Mouse (Mus musculus) midbrain, embryonic 14.5 days (tissue): ENCODE results near the gene Jazf1. TPM values are rescaled to one million over a fixed set of nuclear protein-coding genes. Genes with fewer than 3 reads are reported as not detected.
A peak's percentile ranks its signal among the peaks of the same experiment; 100 is the strongest.

Experiments used
- ATAC-seq: fragments of 200-750 bp; cut with Nextera tagmentation; 2 replicates; pipeline ENCODE4 v1.8.0; 2017; ENCODE audit warnings: moderate number of reproducible peaks, moderate library complexity; ENCODE audit not compliant: low FRiP score, low TSS enrichment
- DNase-seq: peaks from one replicate; pipeline ENCODE4 v3.0.0-alpha.2; 2015
- H3K27ac ChIP-seq: fragments of 300-500 bp; sonication (generic); replicated peaks from 2 replicates; pipeline ENCODE4 v1.5.1; 2014; ENCODE audit warnings: mild to moderate bottlenecking, low read depth, low read length, moderate library complexity
- H3K27me3 ChIP-seq: fragments of 300-500 bp; sonication (generic); 2 replicates; pipeline ENCODE4 v1.6.1; 2014; ENCODE audit warnings: low read length, control low read depth, mixed read lengths; ENCODE audit not compliant: control insufficient read depth, insufficient read depth
- H3K36me3 ChIP-seq: fragments of 300-500 bp; sonication (generic); 2 replicates; pipeline ENCODE4 v1.6.1; 2014; ENCODE audit warnings: low read length, control low read depth; ENCODE audit not compliant: control insufficient read depth, insufficient read depth
- H3K4me1 ChIP-seq: fragments of 300-500 bp; sonication (generic); 2 replicates; pipeline ENCODE4 v1.6.1; 2014; ENCODE audit warnings: mild to moderate bottlenecking, antibody characterized with exemption, low read length, control low read depth; ENCODE audit not compliant: control insufficient read depth, insufficient read depth
- H3K4me2 ChIP-seq: fragments of 300-500 bp; sonication (generic); 2 replicates; pipeline ENCODE4 v1.6.1; 2014; ENCODE audit warnings: mild to moderate bottlenecking, low read length, moderate library complexity
- H3K4me3 ChIP-seq: fragments of 300-500 bp; sonication (generic); replicated peaks from 2 replicates; pipeline ENCODE4 v1.5.1; 2014; ENCODE audit warnings: low read depth, low read length
- H3K9ac ChIP-seq: fragments of 300-500 bp; sonication (generic); replicated peaks from 2 replicates; pipeline ENCODE4 v1.6.1; 2014; ENCODE audit warnings: mild to moderate bottlenecking, low read length, moderate library complexity
- H3K9me3 ChIP-seq: fragments of 300-500 bp; sonication (generic); 2 replicates; pipeline ENCODE4 v1.6.1; 2016; ENCODE audit warnings: low read length, control low read depth, mixed read lengths; ENCODE audit not compliant: control insufficient read depth
- WGBS: fragments of 180-500 bp; shearing (Covaris S2); extraction: QIAGEN DNeasy Blood & Tissue Kit; methylation state at CpG from one replicate; pipeline ENCODE4 v1.1.7; 2014; 5-methylcytosine and 5-hydroxymethylcytosine counted together
- polyA plus RNA-seq: library from polyadenylated mRNA; unstranded; fragments of >200 nt; fragmentation: Nextera tagmentation; extraction: Ambion mirVana; gene quantifications from 2 replicates; pipeline ENCODE4 v1.2.1, GENCODE M21; 2014

Jazf1 gene
- polyA plus RNA-seq, 1 experiment from 2014 or later, result 39.6 TPM

- Histone ChIP-seq H3K9ac (peak overlapping the region; percentile 93), H3K4me2 (peak overlapping the region; percentile 80), H3K9me3 (no peaks in the 10 kb centered on the region), H3K36me3 (no peaks in the 10 kb centered on the region), H3K27ac (peak overlapping the region; percentile 93), H3K27me3 (peaks cover 10% of the 10 kb centered on the region), H3K4me1 (peaks cover 11% of the 10 kb centered on the region), H3K4me3 (peak overlapping the region; percentile 70)
- DNase-seq (peak; percentile 42), ATAC-seq (no peak; the same call in 1 of the 2 replicates)
- 3% methylated on average over 40 of the region's 41 CpGs for WGBS
Observed at GRCm38 (mm10) chr6:53067446-53067988, 914 bp downstream of the Jazf1 start.

DNA sequence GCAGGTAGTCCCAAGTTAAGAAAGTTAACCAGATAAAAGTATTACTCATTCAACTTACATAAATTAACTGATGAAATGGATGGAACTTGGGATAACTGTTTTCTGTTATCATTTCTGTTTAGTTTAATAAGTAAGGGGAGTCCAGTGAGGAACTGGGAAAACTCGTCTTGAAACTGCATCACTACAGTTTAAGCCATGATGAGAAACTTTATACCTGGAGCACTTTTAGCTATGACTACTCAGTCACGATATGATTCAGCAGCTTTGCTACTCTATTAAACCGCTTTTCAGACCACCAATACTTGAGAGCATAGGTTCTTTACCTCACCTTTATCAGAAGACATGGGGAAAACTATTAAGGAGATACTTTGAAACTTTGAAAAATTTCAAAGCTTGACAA lies 1.5 kb downstream of the Jazf1 start:
- H3K4me1 ChIP-seq, result peaks cover 11% of the 10 kb centered on the region
- no peak for ATAC-seq
- H3K27me3 ChIP-seq, result peaks cover 10% of the 10 kb centered on the region
- no peak for DNase-seq
- H3K4me2 ChIP-seq, result peak overlapping the region; percentile 80
- peak overlapping the region; percentile 70 for H3K4me3 ChIP-seq
- 57% methylated on average over 3 of the region's 3 CpGs for WGBS
- no peak overlapping the region for H3K27ac ChIP-seq
- no peak overlapping the region for H3K9ac ChIP-seq
- H3K36me3 ChIP-seq, result no peaks in the 10 kb centered on the region
- H3K9me3 ChIP-seq, result no peaks in the 10 kb centered on the region

DNA sequence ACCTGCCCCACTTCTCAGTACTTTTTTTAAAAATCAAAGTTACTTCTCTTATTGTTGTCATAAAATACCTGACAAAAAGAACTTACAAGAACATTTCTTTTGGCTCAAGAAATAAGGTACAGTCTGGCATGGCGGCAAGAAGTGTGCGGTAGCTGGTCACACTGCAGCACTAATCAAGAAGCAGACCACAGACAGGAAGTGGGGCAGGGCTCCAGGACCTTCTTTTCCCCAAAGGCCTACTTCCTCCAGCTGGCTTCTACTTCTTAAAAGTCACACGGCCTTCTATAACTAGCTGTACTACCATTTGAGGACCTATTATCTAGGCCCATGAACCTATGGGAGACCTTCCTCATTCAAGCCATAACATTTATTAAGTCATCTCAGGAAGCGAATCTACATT lies 4.4 kb downstream of the Jazf1 start:
- DNase-seq, result no peak
- Histone ChIP-seq H3K9ac (no peak overlapping the region), H3K36me3 (0 out of 2 replicates have a peak, but pooled peaks cover 3% of the 10 kb centered on the region), H3K4me3 (no peak overlapping the region), H3K27me3 (no peaks in the 10 kb centered on the region), H3K27ac (no peak overlapping the region), H3K9me3 (no peaks in the 10 kb centered on the region), H3K4me2 (no peak overlapping the region), H3K4me1 (peaks cover 5% of the 10 kb centered on the region)
- ATAC-seq, result no peak
- WGBS, result 94% methylated on average over 4 of the region's 4 CpGs

- no peak for ATAC-seq
- peaks cover 10% of the 10 kb centered on the region; the same call in 1 of the 2 replicates for H3K4me1 ChIP-seq
- WGBS, result 82% methylated on average over 2 of the region's 2 CpGs
Observed at GRCm38 (mm10) chr6:53054909-53055308, 13.5 kb downstream of the Jazf1 start.

GRCm38 (mm10) chr6:53045501-53045900 lies 22.9 kb downstream of the Jazf1 start:
- Histone ChIP-seq H3K36me3 (no peaks in the 10 kb centered on the region), H3K27me3 (no peaks in the 10 kb centered on the region), H3K9ac (no peak overlapping the region), H3K27ac (no peak overlapping the region), H3K4me3 (no peak overlapping the region), H3K4me2 (no peak overlapping the region), H3K9me3 (no peaks in the 10 kb centered on the region), H3K4me1 (no peaks in the 10 kb centered on the region)
- WGBS, result 89% methylated on average over 2 of the region's 2 CpGs
- ATAC-seq, result no peak
- DNase-seq, result no peak

More at GRCm38 (mm10) chr6:53054909-53055308, 13.5 kb downstream of the Jazf1 start:
- H3K27ac ChIP-seq, result no peak overlapping the region
- no peaks in the 10 kb centered on the region for H3K27me3 ChIP-seq
- H3K4me3 ChIP-seq, result no peak overlapping the region
- H3K9me3 ChIP-seq, result no peaks in the 10 kb centered on the region
- H3K9ac ChIP-seq, result no peak overlapping the region
- no peak overlapping the region for H3K4me2 ChIP-seq
- DNase-seq, result no peak
- H3K36me3 ChIP-seq, result no peaks in the 10 kb centered on the region

DNA sequence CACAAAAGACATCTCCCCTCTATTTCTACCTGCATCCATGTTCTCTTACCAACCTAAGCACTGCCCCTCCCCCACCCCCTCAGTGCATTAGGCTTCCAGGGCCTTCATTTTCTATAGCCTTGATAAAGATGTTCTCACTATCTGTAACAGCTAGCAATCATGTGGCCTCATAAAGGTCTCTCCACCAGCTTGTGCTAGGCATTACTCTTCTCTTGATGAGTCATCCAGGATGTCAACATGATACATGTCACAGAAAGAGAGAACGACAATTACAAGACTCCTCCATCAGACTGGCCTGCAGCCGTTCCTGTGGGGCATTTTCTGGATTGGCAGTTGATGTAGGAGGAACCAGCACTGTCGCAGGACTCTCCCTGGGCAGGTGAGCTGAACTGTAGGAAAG lies 30.3 kb downstream of the Jazf1 start:
- H3K4me2 ChIP-seq, result no peak overlapping the region
- no peaks in the 10 kb centered on the region for H3K36me3 ChIP-seq
- H3K4me1 ChIP-seq, result no peaks in the 10 kb centered on the region; the same call in 1 of the 2 replicates
- whole genome bisulfite sequencing, result 87% methylated on average over 3 of the region's 3 CpGs
- no peaks in the 10 kb centered on the region for H3K27me3 ChIP-seq
- no peak overlapping the region for H3K27ac ChIP-seq
- H3K9ac ChIP-seq, result no peak overlapping the region
- DNase-seq, result no peak
- H3K4me3 ChIP-seq, result no peak overlapping the region
- ATAC-seq, result no peak
- H3K9me3 ChIP-seq, result no peaks in the 10 kb centered on the region

- Histone ChIP-seq H3K27ac (no peak overlapping the region), H3K9ac (no peak overlapping the region), H3K36me3 (no peaks in the 10 kb centered on the region), H3K4me3 (no peak overlapping the region), H3K4me2 (no peak overlapping the region), H3K4me1 (no peaks in the 10 kb centered on the region; the same call in 1 of the 2 replicates), H3K27me3 (no peaks in the 10 kb centered on the region), H3K9me3 (no peaks in the 10 kb centered on the region)
- ATAC-seq, result no peak
- 89% methylated on average over 6 of the region's 6 CpGs for WGBS
- no peak for DNase-seq
Observed at GRCm38 (mm10) chr6:53034362-53035011, 33.9 kb downstream of the Jazf1 start.

GRCm38 (mm10) chr6:53032730-53033484 lies 35.5 kb downstream of the Jazf1 start:
- Histone ChIP-seq H3K9ac (no peak overlapping the region), H3K4me3 (no peak overlapping the region), H3K36me3 (no peaks in the 10 kb centered on the region), H3K4me2 (no peak overlapping the region), H3K27ac (no peak overlapping the region), H3K27me3 (no peaks in the 10 kb centered on the region), H3K9me3 (no peaks in the 10 kb centered on the region), H3K4me1 (no peaks in the 10 kb centered on the region; the same call in 1 of the 2 replicates)
- ATAC-seq (no peak), DNase-seq (peak; percentile 48)
- 68% methylated on average over 4 of the region's 4 CpGs for WGBS
